Mouse (Mus musculus) neural tube, embryonic 14.5 days (tissue): ENCODE measurements around the gene Sgpp2. TPM values are rescaled to one million over a fixed set of nuclear protein-coding genes. Genes with fewer than 3 reads are reported as not detected.

Experiments
- ATAC-seq: fragments of 200-750 bp; cut with Nextera tagmentation; 2 replicates; pipeline ENCODE4 v1.8.0; 2017; ENCODE audit warnings: low read depth, mild to moderate bottlenecking, moderate TSS enrichment, moderate library complexity
- H3K27ac ChIP-seq: fragments of 300-500 bp; sonication (generic); 2 replicates; pipeline ENCODE4 v1.5.1; 2014; ENCODE audit warnings: low read depth, mild to moderate bottlenecking, control low read depth, low read length, moderate library complexity, mixed read lengths
- H3K27me3 ChIP-seq: fragments of 300-500 bp; sonication (generic); 2 replicates; pipeline ENCODE4 v1.6.1; 2014; ENCODE audit warnings: low read length; ENCODE audit not compliant: control insufficient read depth, insufficient read depth
- H3K36me3 ChIP-seq: fragments of 300-500 bp; sonication (generic); 2 replicates; pipeline ENCODE4 v1.6.1; 2014; ENCODE audit warnings: low read length, mixed read lengths; ENCODE audit not compliant: control insufficient read depth, insufficient read depth
- H3K4me1 ChIP-seq: fragments of 300-500 bp; sonication (generic); 2 replicates; pipeline ENCODE4 v1.6.1; 2014; ENCODE audit warnings: low read length; ENCODE audit not compliant: control insufficient read depth, insufficient read depth
- H3K4me2 ChIP-seq: fragments of 300-500 bp; sonication (generic); 2 replicates; pipeline ENCODE4 v1.6.1; 2014; ENCODE audit warnings: mild to moderate bottlenecking, low read depth, low read length, control low read depth
- H3K4me3 ChIP-seq: fragments of 300-500 bp; sonication (generic); 2 replicates; pipeline ENCODE4 v1.5.1; 2014; ENCODE audit warnings: low read depth, low read length, control low read depth, mixed read lengths
- H3K9ac ChIP-seq: fragments of 300-500 bp; sonication (generic); replicated peaks from 2 replicates; pipeline ENCODE4 v1.6.1; 2014; ENCODE audit warnings: low read depth, mild to moderate bottlenecking, control low read depth, low read length, mixed read lengths
- H3K9me3 ChIP-seq: fragments of 300-500 bp; sonication (generic); 2 replicates; pipeline ENCODE4 v1.6.1; 2016; ENCODE audit warnings: low read length; ENCODE audit not compliant: control insufficient read depth
- WGBS: fragments of 180-500 bp; shearing (Covaris S2); extraction: QIAGEN DNeasy Blood & Tissue Kit; methylation state at CpG from one replicate; pipeline ENCODE4 v1.1.7; 2014; 5-methylcytosine and 5-hydroxymethylcytosine counted together
- polyA plus RNA-seq: library from polyadenylated mRNA; unstranded; fragments of >200 nt; fragmentation: Nextera tagmentation; extraction: Ambion mirVana; gene quantifications from 2 replicates; pipeline ENCODE4 v1.2.1, GENCODE M21; 2014

Sgpp2 gene
- polyA plus RNA-seq, 1 experiment from 2014 or later, result 1.6 TPM

- no peak overlapping the region for H3K4me2 ChIP-seq
- H3K27ac ChIP-seq, result no peak overlapping the region
- H3K36me3 ChIP-seq, result no peaks in the 10 kb centered on the region
- 94% methylated on average over 4 of the region's 4 CpGs for WGBS
- no peaks in the 10 kb centered on the region for H3K9me3 ChIP-seq
- no peak overlapping the region for H3K9ac ChIP-seq
- H3K4me1 ChIP-seq, result no peaks in the 10 kb centered on the region
- ATAC-seq, result no peak
- H3K27me3 ChIP-seq, result no peaks in the 10 kb centered on the region
- no peak overlapping the region for H3K4me3 ChIP-seq
Observed at GRCm38 (mm10) chr1:78401413-78401812, 91.3 kb downstream of the Sgpp2 start.

- H3K4me1 ChIP-seq, result no peaks in the 10 kb centered on the region
- H3K9me3 ChIP-seq, result no peaks in the 10 kb centered on the region
- no peak overlapping the region for H3K9ac ChIP-seq
- no peak overlapping the region for H3K4me3 ChIP-seq
- H3K4me2 ChIP-seq, result no peak overlapping the region
- no peaks in the 10 kb centered on the region for H3K27me3 ChIP-seq
- WGBS, result 94% methylated on average over 2 of the region's 2 CpGs
- H3K36me3 ChIP-seq, result no peaks in the 10 kb centered on the region
- ATAC-seq, result no peak
- no peak overlapping the region for H3K27ac ChIP-seq
Observed at GRCm38 (mm10) chr1:78409396-78409795, 99.3 kb downstream of the Sgpp2 start.

GRCm38 (mm10) chr1:78412668-78413067 lies 102.5 kb downstream of the Sgpp2 start:
- WGBS, result 28% methylated on average over 7 of the region's 7 CpGs
- ATAC-seq, result no peak
- Histone ChIP-seq H3K4me2 (no peak overlapping the region), H3K9me3 (no peaks in the 10 kb centered on the region), H3K4me1 (no peaks in the 10 kb centered on the region), H3K27ac (no peak overlapping the region), H3K36me3 (no peaks in the 10 kb centered on the region), H3K27me3 (no peaks in the 10 kb centered on the region), H3K4me3 (no peak overlapping the region), H3K9ac (no peak overlapping the region)

DNA sequence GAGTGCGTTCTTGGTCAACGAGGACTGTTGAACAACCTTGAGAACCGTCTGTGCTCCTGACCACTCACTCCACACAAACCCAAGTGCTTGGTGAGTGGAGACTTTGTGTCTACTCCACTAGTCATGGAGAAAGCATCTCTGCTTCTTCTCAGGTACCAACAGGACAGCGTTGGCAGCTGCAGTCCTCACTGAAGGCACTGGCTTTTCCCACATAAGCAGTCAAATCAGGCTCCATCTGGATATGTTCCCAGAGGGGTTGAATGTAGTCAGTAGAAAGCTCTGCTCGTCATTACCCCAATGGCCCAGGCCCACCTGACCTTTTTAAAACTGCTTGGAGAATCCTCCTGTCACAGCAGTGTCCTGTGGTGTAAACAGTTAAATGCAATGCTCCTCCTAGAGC lies 104.3 kb downstream of the Sgpp2 start:
- H3K27ac ChIP-seq, result no peak overlapping the region

DNA sequence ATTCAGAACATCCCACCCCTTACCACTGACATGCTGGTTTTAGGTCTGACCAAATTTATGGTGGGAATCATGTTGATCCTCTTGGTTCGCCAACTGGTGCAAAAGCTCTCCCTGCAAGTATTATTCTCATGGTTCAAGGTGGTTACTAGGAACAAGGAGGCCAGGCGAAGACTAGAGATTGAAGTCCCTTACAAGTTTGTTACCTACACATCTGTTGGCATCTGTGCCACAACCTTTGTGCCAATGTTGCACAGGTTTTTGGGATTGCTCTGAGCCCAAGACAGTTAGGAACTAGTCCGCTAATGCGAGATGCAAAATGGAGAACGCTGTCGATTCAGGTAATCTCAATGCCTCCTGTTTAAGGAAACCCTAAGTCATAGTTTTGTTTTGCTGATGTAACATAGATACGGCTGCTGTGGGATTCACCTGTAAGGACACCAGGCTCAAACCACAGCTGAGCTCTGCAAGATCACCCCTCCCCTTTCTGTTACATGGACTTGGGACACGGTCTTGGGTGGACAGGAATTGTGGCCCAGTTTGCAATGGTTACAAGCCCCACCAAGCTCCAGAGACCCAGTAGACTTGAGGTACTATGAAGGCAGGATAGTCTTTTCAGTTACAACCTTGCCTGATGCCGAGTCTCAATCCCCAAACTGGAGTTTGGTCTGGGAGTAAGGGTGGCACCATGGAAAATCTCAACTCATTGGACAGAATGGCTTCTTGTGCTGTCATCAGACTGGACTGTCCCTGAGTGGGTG lies 107.2 kb downstream of the Sgpp2 start:
- no peaks in the 10 kb centered on the region for H3K36me3 ChIP-seq
- H3K4me2 ChIP-seq, result no peak overlapping the region
- H3K27me3 ChIP-seq, result no peaks in the 10 kb centered on the region
- no peaks in the 10 kb centered on the region for H3K9me3 ChIP-seq
- ATAC-seq, result no peak
- no peak overlapping the region for H3K9ac ChIP-seq
- WGBS, result 96% methylated on average over 9 of the region's 9 CpGs
- H3K4me1 ChIP-seq, result no peaks in the 10 kb centered on the region
- H3K4me3 ChIP-seq, result no peak overlapping the region
- no peak overlapping the region for H3K27ac ChIP-seq

More for the DNA sequence above, 104.3 kb downstream of the Sgpp2 start:
- H3K9me3 ChIP-seq, result no peaks in the 10 kb centered on the region
- H3K27me3 ChIP-seq, result no peaks in the 10 kb centered on the region
- 83% methylated on average over 5 of the region's 5 CpGs for WGBS
- H3K9ac ChIP-seq, result no peak overlapping the region
- H3K4me2 ChIP-seq, result no peak overlapping the region
- no peaks in the 10 kb centered on the region for H3K36me3 ChIP-seq
- no peak for ATAC-seq
- no peaks in the 10 kb centered on the region for H3K4me1 ChIP-seq
- H3K4me3 ChIP-seq, result no peak overlapping the region

DNA sequence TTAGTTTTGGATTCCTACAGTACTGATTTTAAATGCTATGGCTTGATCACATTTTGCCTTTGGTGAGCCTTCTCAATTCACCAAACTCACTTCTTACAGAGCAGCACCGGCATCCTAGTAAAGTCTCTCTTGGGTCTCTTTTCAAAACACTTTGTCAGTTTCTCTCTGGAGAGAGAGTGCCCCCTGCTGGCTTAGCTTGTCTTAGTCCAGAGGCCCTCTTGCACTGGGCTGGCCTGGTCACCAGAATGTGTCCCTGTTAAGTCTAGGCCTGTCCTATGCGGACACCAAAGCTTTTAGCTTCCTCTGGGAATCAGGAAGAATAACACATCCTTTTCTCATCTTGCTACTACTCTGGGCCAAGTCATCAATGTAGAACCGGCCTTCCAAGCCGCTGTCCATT lies 109.4 kb downstream of the Sgpp2 start:
- Histone ChIP-seq H3K27me3 (no peaks in the 10 kb centered on the region), H3K9ac (no peak overlapping the region), H3K4me1 (no peaks in the 10 kb centered on the region), H3K9me3 (no peaks in the 10 kb centered on the region), H3K36me3 (no peaks in the 10 kb centered on the region), H3K4me3 (no peak overlapping the region), H3K4me2 (no peak overlapping the region), H3K27ac (no peak overlapping the region)
- WGBS, result 53% methylated on average over 4 of the region's 4 CpGs
- ATAC-seq, result peak; percentile 76

DNA sequence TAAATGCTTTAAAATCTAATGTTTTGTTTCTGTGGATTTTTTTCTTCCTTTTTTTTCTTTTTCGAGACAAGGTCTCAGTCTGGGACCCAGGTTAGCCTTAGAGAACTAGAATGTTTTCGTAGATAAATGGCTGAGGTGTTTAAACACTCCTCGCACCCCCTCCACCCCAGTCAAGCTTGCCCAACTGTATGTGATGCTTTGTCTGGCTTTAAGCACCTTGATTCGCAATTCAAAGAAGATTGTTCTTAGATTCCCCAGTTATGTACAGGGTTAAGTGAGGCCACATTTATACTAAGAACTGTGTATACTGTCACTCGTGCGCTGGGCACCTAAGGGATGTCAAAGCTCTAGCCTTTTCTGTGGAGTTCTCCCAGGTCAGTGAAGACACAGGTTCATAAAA lies 110.1 kb downstream of the Sgpp2 start:
- Histone ChIP-seq H3K4me1 (no peaks in the 10 kb centered on the region), H3K4me3 (no peak overlapping the region), H3K9me3 (no peaks in the 10 kb centered on the region), H3K27me3 (no peaks in the 10 kb centered on the region), H3K36me3 (no peaks in the 10 kb centered on the region), H3K27ac (no peak overlapping the region), H3K4me2 (no peak overlapping the region), H3K9ac (no peak overlapping the region)
- no peak for ATAC-seq
- WGBS, result 93% methylated on average over 6 of the region's 6 CpGs

DNA sequence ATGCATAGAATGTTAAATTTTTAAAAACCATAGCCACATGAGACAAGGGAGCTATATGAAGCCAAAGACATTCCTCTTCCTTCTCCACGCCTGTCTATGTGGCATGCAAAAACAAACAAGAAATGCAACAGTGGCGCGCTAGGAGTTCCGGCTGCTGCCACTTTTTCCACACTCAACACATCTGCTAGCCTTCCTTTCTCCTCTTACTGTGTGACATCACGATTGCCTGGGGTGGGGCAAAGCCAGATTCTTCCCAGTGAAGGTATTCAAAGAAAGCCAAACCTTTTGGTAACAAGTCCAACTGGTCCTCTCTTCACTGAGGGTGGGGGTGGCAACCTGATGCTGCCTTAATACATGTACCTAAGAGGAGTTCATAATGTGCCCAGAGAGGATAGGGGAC lies 111.6 kb downstream of the Sgpp2 start:
- 77% methylated on average over 5 of the region's 5 CpGs for WGBS
- no peaks in the 10 kb centered on the region for H3K4me1 ChIP-seq

DNA sequence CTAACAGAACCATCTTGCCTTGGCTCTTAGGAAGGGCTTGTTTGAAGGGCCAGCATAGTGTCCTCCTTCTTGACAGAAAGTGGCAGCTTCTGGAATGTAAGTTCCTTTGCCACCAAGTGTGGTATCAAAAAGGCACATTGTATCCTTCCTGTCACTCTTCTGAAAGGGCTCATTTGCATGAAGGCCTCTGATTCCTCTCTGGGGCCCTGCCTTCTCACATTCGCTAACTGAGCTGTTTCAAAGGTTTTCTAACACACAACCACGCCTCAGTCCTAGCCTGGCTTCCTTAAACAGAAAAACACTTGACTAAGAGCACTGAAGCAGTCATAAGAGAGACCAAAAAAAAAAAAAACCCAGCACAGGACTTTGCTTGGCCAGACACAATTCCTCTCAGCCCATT lies 112.4 kb downstream of the Sgpp2 start:
- ATAC-seq, result no peak
- H3K4me1 ChIP-seq, result no peaks in the 10 kb centered on the region
- no peaks in the 10 kb centered on the region for H3K9me3 ChIP-seq
- no peaks in the 10 kb centered on the region for H3K27me3 ChIP-seq
- no peak overlapping the region for H3K27ac ChIP-seq
- no peak overlapping the region for H3K4me3 ChIP-seq
- no peak overlapping the region for H3K4me2 ChIP-seq
- H3K36me3 ChIP-seq, result no peaks in the 10 kb centered on the region
- 48% methylated on average over 2 of the region's 2 CpGs for WGBS
- H3K9ac ChIP-seq, result no peak overlapping the region

More for the DNA sequence above, 111.6 kb downstream of the Sgpp2 start:
- Histone ChIP-seq H3K27ac (no peak overlapping the region), H3K9me3 (no peaks in the 10 kb centered on the region), H3K4me2 (no peak overlapping the region), H3K36me3 (no peaks in the 10 kb centered on the region), H3K27me3 (no peaks in the 10 kb centered on the region), H3K9ac (no peak overlapping the region), H3K4me3 (no peak overlapping the region)
- no peak for ATAC-seq
